Mouse (Mus musculus) stomach, postnatal 0 days (tissue): ENCODE data around the gene Cobl.

ENCODE experiments used
- CTCF ChIP-seq: IDR thresholded peaks from 2 replicates; pipeline ENCODE4 v1.5.1; 2016; ENCODE audit warnings: antibody characterized with exemption, low read depth, mild to moderate bottlenecking, moderate library complexity
- EP300 ChIP-seq: optimal IDR thresholded peaks from 2 replicates; pipeline ENCODE3; 2016; ENCODE audit warnings: antibody characterized with exemption

DNA sequence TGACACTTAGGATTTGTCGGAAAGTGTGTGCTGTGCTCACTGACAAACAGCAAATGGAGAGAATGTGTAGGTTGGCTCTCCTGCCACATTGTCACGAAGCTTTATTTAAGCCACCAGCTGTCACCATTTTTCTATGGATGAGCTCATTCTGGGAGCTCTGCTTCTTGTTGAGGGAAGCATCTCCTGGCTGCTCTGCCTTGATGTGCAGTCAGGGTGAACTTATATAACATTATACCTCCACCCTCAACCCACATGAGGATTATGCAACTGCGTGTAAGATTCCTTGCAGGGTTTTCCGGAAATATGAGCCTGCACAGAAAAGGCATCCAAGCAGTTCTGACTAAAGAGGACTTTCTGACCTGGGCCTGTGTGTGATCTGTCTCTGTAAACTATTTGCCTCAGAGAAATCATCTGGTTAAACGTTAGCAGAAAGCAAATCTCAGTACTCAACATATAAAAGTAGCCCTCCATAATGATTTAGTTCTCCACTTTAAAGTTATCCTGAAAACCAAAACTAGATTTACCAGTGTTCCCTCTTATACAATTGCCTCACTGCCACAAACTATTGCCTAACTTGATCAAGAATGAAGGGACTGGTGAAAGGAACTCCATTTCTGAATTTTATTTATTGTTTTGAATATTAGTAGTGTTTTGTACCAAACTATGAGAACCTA, 9.0 kb upstream of the Cobl start:
- no peak for TF ChIP-seq CTCF
- TF ChIP-seq EP300 = no peak
